Mouse (Mus musculus): ENCODE measurements around the gene Ppp1r12b.

The Ppp1r12b gene

GRCm38 (mm10) chr1:134713421-134713969 lies 242.2 kb downstream of the Ppp1r12b start:
- peak; percentile 61 for DNase-seq

GRCm38 (mm10) chr1:134712781-134713299 lies 242.9 kb downstream of the Ppp1r12b start:
- no peak for DNase-seq

- DNase-seq = peak; percentile 45
Observed at GRCm38 (mm10) chr1:134711653-134712052, 244.1 kb downstream of the Ppp1r12b start.

DNA sequence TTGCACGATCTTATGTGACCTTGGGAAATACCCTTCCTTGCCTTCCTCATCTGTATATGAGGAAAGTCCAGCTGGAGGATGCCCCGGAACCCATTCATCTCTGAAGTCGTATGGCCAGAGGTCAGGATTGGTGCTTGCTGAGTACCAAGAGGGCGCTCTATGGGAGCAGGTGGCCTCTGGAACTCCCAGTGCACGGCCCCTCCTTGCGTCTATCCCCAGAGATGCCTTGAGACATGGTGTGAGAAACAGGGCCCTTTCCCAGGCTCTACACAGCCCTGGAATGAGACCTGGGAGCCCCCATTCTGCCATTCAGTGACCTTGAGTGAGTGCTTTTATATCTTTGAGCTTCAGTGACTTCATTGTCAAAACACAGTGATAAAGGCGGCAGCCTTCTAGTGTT lies 244.7 kb downstream of the Ppp1r12b start:
- peak; percentile 65 for DNase-seq

DNA sequence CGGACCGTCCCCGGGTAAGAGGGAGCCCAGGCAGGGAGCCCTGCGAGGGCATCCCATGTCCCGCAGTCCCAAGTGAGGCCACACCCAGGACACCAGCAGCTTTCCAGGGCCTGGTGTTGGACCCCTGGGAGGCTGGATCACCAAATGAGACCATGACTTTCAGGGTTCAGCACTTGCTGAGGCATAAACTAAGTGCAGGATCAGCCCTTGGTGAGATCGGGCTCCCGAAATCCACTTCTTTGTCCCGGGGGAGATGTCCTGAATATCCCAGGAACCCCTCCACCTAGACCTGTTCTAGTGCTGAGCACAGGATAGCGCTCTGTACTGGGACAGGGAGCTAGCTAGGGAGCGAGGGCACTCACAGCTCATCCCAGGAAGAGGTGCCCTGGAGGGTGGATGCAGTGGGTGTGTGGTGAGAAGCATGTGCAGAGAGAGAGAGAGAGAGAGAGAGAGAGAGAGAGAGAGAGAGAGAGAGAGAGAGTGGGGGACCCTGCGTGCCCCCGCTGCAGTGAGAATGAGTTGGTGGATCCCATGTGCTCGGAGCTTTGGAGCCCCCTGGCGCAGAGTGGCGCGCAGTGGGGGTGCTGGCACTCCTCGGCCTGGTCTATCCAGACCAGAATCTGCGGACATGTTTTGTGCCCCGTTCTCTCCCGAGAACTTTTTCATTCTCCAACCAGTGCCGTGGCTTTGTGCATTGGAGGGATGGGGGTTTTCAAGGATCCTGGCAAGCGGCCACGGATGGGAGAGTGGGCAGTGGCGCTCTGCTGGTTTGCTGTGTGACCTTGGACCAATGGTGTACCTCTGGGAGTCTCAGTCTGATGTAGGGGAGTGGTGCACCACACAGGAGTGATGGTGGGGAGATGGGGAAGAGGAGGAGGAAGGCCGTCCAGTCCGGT lies 246.1 kb downstream of the Ppp1r12b start:
- peak; percentile 78 for DNase-seq

GRCm38 (mm10) chr1:134708801-134709385 lies 246.8 kb downstream of the Ppp1r12b start:
- DNase-seq = peak; percentile 73

- DNase-seq = peak; percentile 64
Observed at GRCm38 (mm10) chr1:134708274-134708673, 247.5 kb downstream of the Ppp1r12b start.

DNA sequence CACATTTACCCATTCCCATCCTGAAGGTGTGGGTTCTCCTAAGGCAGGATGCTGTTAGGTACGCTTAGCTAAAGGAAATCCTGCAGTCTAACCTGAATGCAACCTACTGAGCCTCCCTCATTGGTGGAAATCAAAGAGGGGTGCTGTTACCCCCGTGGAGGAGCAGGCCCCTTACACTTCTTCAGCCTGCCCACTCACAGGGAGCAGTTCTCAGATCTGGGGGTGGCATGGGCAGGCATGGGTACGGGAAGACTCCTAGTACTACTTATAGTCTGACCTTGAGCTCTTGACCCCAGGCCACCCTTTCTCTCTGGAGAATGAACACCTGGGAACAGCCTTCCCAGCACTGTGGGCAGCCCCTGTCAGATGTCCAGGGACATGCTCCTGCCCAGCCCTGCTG lies 248.2 kb downstream of the Ppp1r12b start:
- DNase-seq = peak; percentile 52

GRCm38 (mm10) chr1:134706549-134706948 lies 249.2 kb downstream of the Ppp1r12b start:
- peak; percentile 56 for DNase-seq

All from cerebellum, adult 9-10 months (tissue).